Mouse (Mus musculus) adrenal gland, adult 8-10 months (tissue): ENCODE data around the gene Bbox1. TPM values are rescaled to one million over a fixed set of nuclear protein-coding genes. Genes with fewer than 3 reads are reported as not detected.

Experiments used
- DNase-seq: peaks from one replicate; pipeline ENCODE4 v3.0.0; 2022
- total RNA-seq, 4 experiments: library from RNA; stranded (reverse); gene quantifications; 2 replicates each; pipeline ENCODE4 v1.2.4; 2022

Bbox1 gene
- total RNA-seq, 4 experiments from 2014 or later = not detected

DNA sequence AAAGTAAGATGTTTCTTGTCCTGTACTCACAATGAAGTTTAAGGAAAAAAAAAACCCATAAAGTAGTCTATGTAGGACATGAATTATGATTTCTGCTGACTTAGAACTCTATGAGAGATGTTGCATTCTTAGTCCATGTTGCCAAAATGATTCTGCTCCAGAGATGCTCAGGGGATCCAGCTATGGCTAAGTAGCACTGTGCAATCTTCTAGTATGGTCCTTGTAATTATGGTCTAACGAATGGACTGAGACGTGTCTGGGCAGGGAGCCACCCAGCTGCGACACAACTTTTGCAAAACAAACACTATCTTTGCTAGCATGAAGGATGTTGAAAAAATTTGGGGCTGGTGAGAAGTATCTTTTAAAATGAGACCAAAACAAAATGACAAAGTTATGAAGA is 45.1 kb downstream of the Bbox1 start:
- DNase-seq = no peak

DNA sequence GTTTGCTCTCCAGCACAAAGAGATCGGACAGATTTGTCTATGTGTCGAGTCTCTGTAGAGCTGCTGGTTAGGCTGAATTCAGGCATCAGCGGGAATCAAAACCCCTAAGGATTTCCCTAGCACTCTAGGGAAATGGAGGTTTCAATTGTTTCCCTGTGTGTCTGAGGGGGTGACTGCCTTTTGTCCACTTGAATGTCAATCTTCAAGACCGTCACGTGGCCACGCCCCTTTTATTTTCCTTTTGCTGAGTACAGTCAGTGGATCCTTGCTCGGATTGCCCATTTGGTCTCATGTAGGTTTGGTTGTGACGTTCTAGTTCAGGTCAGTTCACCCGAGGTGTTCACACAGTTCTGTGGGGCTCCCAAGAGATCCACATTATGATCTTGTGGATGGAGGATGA is 82.1 kb downstream of the Bbox1 start:
- DNase-seq = no peak

DNA sequence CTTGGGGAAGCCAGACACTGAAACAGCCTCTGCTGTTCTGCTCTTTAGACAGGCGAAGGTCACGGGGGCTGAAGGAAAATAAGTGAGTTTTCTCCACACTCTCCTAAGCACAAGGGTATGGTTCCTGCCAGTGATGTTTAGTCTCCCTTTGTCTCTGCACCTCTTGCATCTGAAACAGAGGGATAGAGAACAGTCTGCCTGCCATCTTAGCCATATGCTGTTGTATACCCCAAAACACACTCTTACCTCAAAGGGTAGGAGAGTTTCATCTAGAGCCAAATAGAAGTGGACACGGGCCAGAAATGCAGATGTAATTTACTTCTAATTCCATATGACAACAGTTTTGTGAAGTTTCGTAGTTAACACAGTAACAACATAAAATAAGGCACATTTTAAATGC is 83.6 kb downstream of the Bbox1 start:
- peak; percentile 20 for DNase-seq

DNA sequence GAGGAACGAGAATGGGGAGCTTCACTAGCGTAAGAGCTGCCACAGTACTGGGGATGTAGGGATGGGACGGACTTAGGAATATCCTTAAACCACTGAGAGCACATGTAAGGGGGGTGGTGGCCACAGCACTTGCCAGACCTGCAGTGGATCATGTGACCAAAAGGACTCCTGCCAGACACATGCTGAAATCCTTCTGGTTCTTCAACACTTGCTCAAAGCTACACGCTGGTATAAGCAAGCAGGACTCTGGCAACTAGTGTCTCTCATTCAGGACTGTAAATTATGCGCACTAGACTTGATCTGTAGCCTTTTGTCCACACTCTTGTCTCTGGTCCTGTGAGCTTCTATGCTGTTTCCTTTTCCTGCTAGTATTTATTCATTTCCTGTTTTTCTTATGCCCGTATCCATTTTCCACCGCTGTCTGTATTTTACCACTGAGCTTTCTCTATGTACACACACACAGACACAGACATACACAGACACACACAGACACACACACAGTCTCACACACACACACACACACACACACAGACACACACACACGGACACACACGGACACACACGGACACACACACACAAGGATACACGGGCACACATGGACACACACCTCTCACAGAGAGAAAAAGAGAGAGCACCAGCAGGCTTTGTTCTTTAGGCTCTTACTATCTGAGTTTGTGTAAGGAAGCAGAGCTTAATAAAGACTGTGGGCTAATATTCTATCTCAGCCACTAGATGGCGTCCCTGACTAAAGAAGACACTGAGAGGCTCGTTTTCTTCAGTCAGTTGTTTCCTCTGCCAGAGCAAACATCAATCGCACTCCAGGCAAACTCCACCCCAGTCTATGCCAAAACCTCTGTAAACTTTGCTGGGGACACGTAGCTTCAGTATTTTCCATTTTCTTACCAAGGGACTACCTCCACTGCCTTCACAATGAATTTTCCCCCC is 84.9 kb downstream of the Bbox1 start:
- DNase-seq = no peak

DNA sequence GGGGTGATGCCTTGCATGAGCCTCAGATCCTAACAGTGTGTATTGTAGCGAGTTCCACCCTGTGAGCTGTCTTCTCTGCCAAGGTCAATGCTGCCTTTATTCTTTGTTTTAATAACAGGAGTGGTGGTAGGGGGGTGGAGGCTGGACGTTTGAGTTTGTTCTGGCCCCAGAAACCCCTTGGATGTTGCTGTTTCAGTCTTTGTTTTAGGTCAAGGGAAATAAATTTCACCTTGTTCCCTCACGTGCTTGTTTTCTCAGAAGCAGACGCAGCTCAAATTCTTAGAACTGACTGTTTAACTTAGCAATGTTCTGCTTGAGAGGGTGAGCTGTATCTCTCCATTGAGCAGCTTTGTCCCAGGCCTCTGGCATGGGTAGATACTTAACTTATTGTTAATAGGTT is 87.9 kb downstream of the Bbox1 start:
- DNase-seq = no peak

DNA sequence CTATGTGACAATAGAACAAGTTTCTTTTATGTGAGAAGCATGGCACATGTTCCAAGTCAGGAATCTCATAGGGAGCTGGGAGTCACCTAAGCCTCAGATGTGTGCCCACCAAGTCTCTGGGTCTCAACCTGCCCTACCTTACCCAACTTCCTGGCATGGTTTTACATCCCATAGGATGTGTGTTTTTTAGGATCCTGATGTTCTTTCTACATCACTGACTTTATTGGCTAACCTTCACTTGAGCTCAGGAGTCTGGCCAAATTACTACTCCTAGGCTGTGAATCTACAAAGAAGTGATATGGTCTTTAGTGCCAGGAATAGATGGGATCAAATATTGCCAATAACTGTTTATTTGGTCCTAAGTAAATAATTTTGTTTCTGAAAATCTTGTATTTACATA is 88.4 kb downstream of the Bbox1 start:
- no peak for DNase-seq

DNA sequence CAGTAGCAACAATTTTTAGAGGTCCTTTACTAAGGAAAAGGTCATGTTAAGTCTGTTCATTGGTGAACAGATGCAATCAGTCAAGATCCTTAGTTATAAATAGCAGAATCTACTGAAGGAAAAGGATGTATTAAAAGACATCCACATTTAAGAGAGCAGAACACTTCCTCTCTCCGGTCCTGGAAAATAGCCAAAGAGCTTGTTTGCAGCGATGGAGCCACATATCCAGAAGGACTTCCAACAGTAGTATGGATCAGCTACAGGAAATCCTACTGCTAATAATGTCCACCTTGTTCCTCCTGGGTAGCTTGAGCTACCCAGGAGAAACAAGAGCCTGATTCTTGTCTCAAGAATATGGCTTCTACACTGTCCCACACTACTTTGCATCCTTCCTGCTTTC is 91.6 kb downstream of the Bbox1 start:
- DNase-seq = no peak

DNA sequence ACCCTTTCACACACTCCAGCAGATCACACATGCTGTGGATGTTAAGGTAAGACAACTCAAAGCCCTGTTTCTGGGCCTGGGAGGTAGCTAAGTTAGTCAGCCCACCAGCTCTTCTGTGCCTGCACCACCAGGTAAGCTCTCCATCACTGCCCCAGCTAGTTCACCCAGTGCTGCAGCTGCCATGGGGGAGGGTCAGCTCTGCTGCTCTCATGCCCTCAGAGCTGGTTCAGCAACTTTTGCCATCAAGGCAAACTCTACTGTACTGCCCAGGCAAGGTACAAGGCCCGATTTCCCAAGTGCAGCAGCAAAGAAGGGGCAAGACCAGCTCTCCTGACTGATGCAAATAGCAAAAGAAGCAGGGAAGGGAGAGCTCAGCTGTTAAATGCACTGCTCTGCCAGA is 93.9 kb downstream of the Bbox1 start:
- no peak for DNase-seq

DNA sequence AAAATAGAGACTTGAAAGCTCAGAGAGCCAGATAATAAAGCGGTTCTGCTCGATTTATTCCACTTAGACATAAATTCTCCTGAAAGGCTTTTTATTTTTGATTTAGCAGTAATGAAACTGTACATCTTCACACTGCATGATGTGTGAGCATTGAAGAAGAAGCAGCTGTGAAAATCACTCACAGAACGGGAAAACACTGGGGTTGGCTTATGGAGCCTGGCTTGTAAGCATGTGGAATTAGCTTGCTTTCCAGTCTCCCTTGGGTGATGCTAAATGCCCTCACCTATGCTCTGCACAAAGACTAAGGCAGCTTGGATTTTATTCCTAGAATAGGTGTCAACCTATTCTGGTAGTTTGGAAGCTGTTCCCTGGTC is 98.7 kb downstream of the Bbox1 start:
- DNase-seq = no peak

DNA sequence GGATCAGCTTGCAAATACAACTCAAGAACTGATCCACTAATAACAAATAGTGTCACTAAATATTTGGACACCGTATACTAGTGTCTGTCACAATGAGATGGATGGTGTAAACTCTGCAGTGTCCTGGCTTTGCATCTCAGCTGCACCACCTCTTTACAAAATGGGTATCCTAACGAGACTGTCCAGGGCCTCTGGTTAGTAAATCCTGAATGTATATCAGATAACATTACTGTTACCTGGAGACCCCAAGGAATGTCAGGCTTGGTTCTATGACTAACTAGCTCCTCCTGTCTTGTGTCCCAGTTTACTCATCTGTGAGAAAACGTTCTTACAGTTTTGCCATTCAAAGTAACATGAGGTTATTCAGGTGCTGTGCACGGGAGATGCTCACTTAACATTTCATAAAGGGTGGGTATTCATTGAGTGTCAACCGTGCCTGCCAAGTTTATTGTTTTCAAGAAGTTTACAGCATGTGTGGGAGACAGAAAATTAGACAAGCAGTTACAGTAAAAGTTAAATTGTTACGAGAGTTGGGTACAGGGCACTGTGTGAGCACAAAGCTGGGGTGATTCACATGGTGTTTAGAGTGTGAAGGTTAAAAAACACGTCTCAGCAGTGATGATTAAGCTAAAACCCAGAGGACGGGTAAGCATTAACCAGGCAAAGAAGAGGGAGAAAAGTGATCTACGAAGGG is 99.2 kb downstream of the Bbox1 start:
- DNase-seq = no peak

DNA sequence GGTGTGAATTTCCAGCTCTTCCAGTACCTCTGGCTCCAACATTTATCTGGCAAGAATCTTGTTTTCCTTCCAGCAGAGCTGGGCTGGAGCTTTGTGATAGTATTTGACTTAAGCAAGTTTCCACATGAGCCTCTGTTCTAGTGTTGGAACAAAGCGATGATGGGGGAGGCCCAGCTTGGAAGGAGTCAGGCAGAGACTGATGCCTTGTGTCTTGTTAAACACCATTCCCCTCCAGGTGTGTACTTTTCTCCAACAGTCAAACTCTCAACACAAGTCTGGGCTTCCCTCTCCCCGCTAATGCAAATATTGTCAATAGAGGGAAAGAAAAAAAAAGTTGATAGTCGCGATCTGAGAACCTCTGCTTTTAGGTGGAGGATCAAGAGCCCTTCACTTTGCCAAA is 100.1 kb downstream of the Bbox1 start:
- DNase-seq = no peak

Other genes starting within 250 kb of the Bbox1 start
- 1 to 10 TPM; 5.9 to 8.9 (median 8.6) TPM for gene Fibin, start 48.6 kb upstream of the Bbox1 start, total RNA-seq